ENCODE assay signal across 24 mouse cellular contexts in the genomic region with DNA sequence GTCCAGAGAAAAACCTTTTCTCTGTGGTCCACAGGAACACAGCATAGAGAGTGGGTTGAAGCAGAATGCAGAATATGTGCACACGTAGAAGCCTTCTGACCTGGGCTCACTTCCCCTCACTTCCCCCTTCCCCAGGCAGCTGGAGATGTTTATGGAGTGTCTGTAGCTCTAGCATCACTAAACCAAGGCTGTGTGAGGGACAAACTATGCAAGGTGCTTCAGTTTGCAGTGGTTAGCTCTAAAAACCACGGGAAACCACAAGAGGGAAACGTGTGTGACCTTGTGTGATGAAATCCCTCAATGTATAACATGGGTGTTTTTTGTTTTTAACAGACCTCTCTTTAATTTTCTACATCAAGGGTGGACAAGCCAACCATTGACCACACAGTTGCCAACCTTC.
"Had no signal": no experiment of that assay in that cellular context is flagged by ENCODE, and none has a peak within 500 bp of the region (broad histone marks: within the 10 kb centered on the region; RNA-seq: fewer than 3 reads in every experiment).

No protein-coding gene starts in this region.

- H3K4me2 ChIP-seq: kidney, embryonic 15.5 days; limb, embryonic 12.5 days; limb, embryonic 15.5 days; liver, embryonic 15.5 days; lung, embryonic 15.5 days; midbrain, embryonic 12.5 days; midbrain, embryonic 15.5 days; neural tube, embryonic 12.5 days; neural tube, embryonic 15.5 days had no signal

- H3K9me3 ChIP-seq: kidney, embryonic 15.5 days; limb, embryonic 15.5 days; liver, embryonic 15.5 days; lung, embryonic 15.5 days; midbrain, embryonic 12.5 days; midbrain, embryonic 15.5 days; neural tube, embryonic 12.5 days; neural tube, embryonic 15.5 days had no signal

- H3K36me3 ChIP-seq: kidney, embryonic 15.5 days; limb, embryonic 12.5 days; limb, embryonic 15.5 days; liver, embryonic 12.5 days; liver, embryonic 15.5 days; lung, embryonic 15.5 days; midbrain, embryonic 12.5 days; midbrain, embryonic 15.5 days; neural tube, embryonic 12.5 days; neural tube, embryonic 15.5 days had no signal

- H3K9ac ChIP-seq: kidney, embryonic 15.5 days; limb, embryonic 12.5 days; limb, embryonic 15.5 days; liver, embryonic 12.5 days; liver, embryonic 15.5 days; lung, embryonic 15.5 days; midbrain, embryonic 12.5 days; midbrain, embryonic 15.5 days; neural tube, embryonic 12.5 days; neural tube, embryonic 15.5 days had no signal

- H3K4me1 ChIP-seq: kidney, embryonic 15.5 days; lung, embryonic 15.5 days; neural tube, embryonic 12.5 days had no signal

- ATAC-seq: midbrain, embryonic 15.5 days had no signal

- DNase-seq: kidney, adult 8-10 months; kidney, postnatal 10 days; kidney, postnatal 36 days; layer of hippocampus, postnatal 36 days; left cerebral cortex, postnatal 4 days; lung, adult 18-20 months; lung, postnatal 10 days; lung, postnatal 36 days; right cerebral cortex, adult 18-20 months; right cerebral cortex, postnatal 14 days; right cerebral cortex, postnatal 4 days; thymus, adult 2 months; thymus, postnatal 14 days had no signal

- H3K27me3 ChIP-seq: kidney, embryonic 15.5 days; limb, embryonic 12.5 days; limb, embryonic 15.5 days; liver, embryonic 15.5 days; lung, embryonic 15.5 days; midbrain, embryonic 12.5 days; midbrain, embryonic 15.5 days; neural tube, embryonic 12.5 days; neural tube, embryonic 15.5 days had no signal

- H3K4me3 ChIP-seq: kidney, embryonic 15.5 days; limb, embryonic 12.5 days; limb, embryonic 15.5 days; liver, embryonic 12.5 days; liver, embryonic 15.5 days; lung, embryonic 15.5 days; midbrain, embryonic 12.5 days; midbrain, embryonic 15.5 days; neural tube, embryonic 12.5 days; neural tube, embryonic 15.5 days had no signal

- H3K27ac ChIP-seq: kidney, embryonic 15.5 days; limb, embryonic 12.5 days; limb, embryonic 15.5 days; liver, embryonic 12.5 days; liver, embryonic 15.5 days; lung, embryonic 15.5 days; midbrain, embryonic 12.5 days; midbrain, embryonic 15.5 days; neural tube, embryonic 12.5 days; neural tube, embryonic 15.5 days; stomach, postnatal 0 days had no signal
